Mouse (Mus musculus): ENCODE results near the gene Mapre1. TPM values are rescaled to one million over a fixed set of nuclear protein-coding genes. Genes with fewer than 3 reads are reported as not detected.
A peak's percentile ranks its signal among the peaks of the same experiment; 100 is the strongest.
"Not testable (repeated sequence)": the region's sequence is repeated elsewhere in the genome, so short reads cannot be mapped to it uniquely, and the experiment has no call there.

Gene Mapre1
- 79.0 and 79.2 TPM in 2 replicates for polyA plus RNA-seq (2015; fragmentation: Nextera tagmentation; extraction: Ambion mirVana)

- Histone ChIP-seq H3K4me3 (ENCODE audit: low read depth, low read length) (peak within 1 kb of the TSS; percentile 82), H3K27me3 (ENCODE audit: insufficient read depth, low read length) (no peaks in the 10 kb centered on the region), H3K4me2 (ENCODE audit: low read depth, low read length) (peak within 1 kb of the TSS; percentile 86), H3K27ac (ENCODE audit: low read depth) (peak within 1 kb of the TSS; percentile 92), H3K4me1 (ENCODE audit: insufficient read depth) (peaks cover 38% of the 10 kb centered on the region), H3K9ac (replicated peaks) (peak within 1 kb of the TSS; percentile 88), H3K9me3 (ENCODE audit: low read length) (no peaks in the 10 kb centered on the region), H3K36me3 (replicated peaks; ENCODE audit: insufficient read depth, low read length) (0 out of 2 replicates have a peak, but pooled peaks cover 2% of the 10 kb centered on the region)
- ATAC-seq, result peak; percentile 98
- DNase-seq, result peak; percentile 100
- no peak for TF ChIP-seq CTCF (IDR thresholded peaks at IDR 0.05; ENCODE audit: low read depth)
- TF ChIP-seq EP300 (IDR thresholded peaks at IDR 0.05; ENCODE audit: low read depth), result no peak
- 10% methylated on average over 58 of the region's 58 CpGs for WGBS (ENCODE audit: insufficient replicate concordance)
Observed at GRCm38 (mm10) chr2:153740500-153741436, at the start of gene Mapre1. Gene Mapre1 (plus strand): TSS chr2:153741274.

GRCm38 (mm10) chr2:153693413-153693812, 47.7 kb upstream of the Mapre1 start:
- 65% methylated on average over 7 of the region's 7 CpGs for WGBS (ENCODE audit: insufficient replicate concordance)
- H3K4me1 ChIP-seq (ENCODE audit: insufficient read depth); H3K27me3 ChIP-seq (ENCODE audit: insufficient read depth, low read length); H3K9ac ChIP-seq (replicated peaks); H3K36me3 ChIP-seq (replicated peaks; ENCODE audit: insufficient read depth, low read length); H3K4me2 ChIP-seq (ENCODE audit: low read depth, low read length); H3K9me3 ChIP-seq (ENCODE audit: low read length); H3K4me3 ChIP-seq (ENCODE audit: low read depth, low read length); DNase-seq: not testable (repeated sequence)
- peak; percentile 98 for ATAC-seq
- peak overlapping the region; percentile 52; the same call in 1 of the 2 replicates for H3K27ac ChIP-seq (ENCODE audit: low read depth)

- Histone ChIP-seq H3K9me3 (ENCODE audit: low read length) (no peaks in the 10 kb centered on the region), H3K27ac (ENCODE audit: low read depth) (no peak overlapping the region), H3K27me3 (ENCODE audit: insufficient read depth, low read length) (no peaks in the 10 kb centered on the region), H3K36me3 (replicated peaks; ENCODE audit: insufficient read depth, low read length) (no peaks in the 10 kb centered on the region), H3K4me3 (ENCODE audit: low read depth, low read length) (no peak overlapping the region), H3K9ac (replicated peaks) (no peak overlapping the region), H3K4me1 (ENCODE audit: insufficient read depth) (0 out of 2 replicates have a peak, but pooled peaks cover 3% of the 10 kb centered on the region), H3K4me2 (ENCODE audit: low read depth, low read length) (no peak overlapping the region)
- TF ChIP-seq CTCF (IDR thresholded peaks at IDR 0.05; ENCODE audit: low read depth) (peak; percentile 94), EP300 (IDR thresholded peaks at IDR 0.05; ENCODE audit: low read depth) (no peak)
- ATAC-seq (peak; percentile 30; the same call in 1 of the 2 replicates), DNase-seq (peak; percentile 78)
- WGBS (ENCODE audit: insufficient replicate concordance), result 60% methylated on average over 19 of the region's 19 CpGs
Observed at GRCm38 (mm10) chr2:153694462-153695085, 46.5 kb upstream of the Mapre1 start.

GRCm38 (mm10) chr2:153696352-153696751, 44.7 kb upstream of the Mapre1 start, which contains the start of gene Dnmt3c:
Gene Dnmt3c (plus strand): TSS chr2:153696652.
- Histone ChIP-seq H3K4me2 (ENCODE audit: low read depth, low read length) (no peak within 1 kb of the TSS), H3K36me3 (replicated peaks; ENCODE audit: insufficient read depth, low read length) (no peaks in the 10 kb centered on the region), H3K4me1 (ENCODE audit: insufficient read depth) (0 out of 2 replicates have a peak, but pooled peaks cover 3% of the 10 kb centered on the region), H3K4me3 (ENCODE audit: low read depth, low read length) (no peak within 1 kb of the TSS), H3K27me3 (ENCODE audit: insufficient read depth, low read length) (no peaks in the 10 kb centered on the region), H3K9ac (replicated peaks) (no peak within 1 kb of the TSS), H3K27ac (ENCODE audit: low read depth) (no peak within 1 kb of the TSS), H3K9me3 (ENCODE audit: low read length) (no peaks in the 10 kb centered on the region)
- DNase-seq, result no peak
- ATAC-seq, result no peak
- no peak for TF ChIP-seq CTCF (IDR thresholded peaks at IDR 0.05; ENCODE audit: low read depth)
- TF ChIP-seq EP300 (IDR thresholded peaks at IDR 0.05; ENCODE audit: low read depth), result no peak

GRCm38 (mm10) chr2:153703389-153703788, 37.7 kb upstream of the Mapre1 start:
- TF ChIP-seq CTCF (IDR thresholded peaks at IDR 0.05; ENCODE audit: low read depth), result no peak
- TF ChIP-seq EP300 (IDR thresholded peaks at IDR 0.05; ENCODE audit: low read depth), result no peak
- no peak for ATAC-seq
- Histone ChIP-seq H3K4me1 (ENCODE audit: insufficient read depth) (no peaks in the 10 kb centered on the region), H3K27ac (ENCODE audit: low read depth) (no peak overlapping the region), H3K9ac (replicated peaks) (no peak overlapping the region), H3K27me3 (ENCODE audit: insufficient read depth, low read length) (no peaks in the 10 kb centered on the region), H3K4me3 (ENCODE audit: low read depth, low read length) (no peak overlapping the region), H3K36me3 (replicated peaks; ENCODE audit: insufficient read depth, low read length) (no peaks in the 10 kb centered on the region), H3K4me2 (ENCODE audit: low read depth, low read length) (no peak overlapping the region), H3K9me3 (ENCODE audit: low read length) (no peaks in the 10 kb centered on the region)
- DNase-seq, result no peak
- WGBS (ENCODE audit: insufficient replicate concordance), result 64% methylated on average over 6 of the region's 6 CpGs

GRCm38 (mm10) chr2:153710701-153711330, 30.3 kb upstream of the Mapre1 start:
- WGBS (ENCODE audit: insufficient replicate concordance), result 44% methylated on average over 8 of the region's 8 CpGs
- Histone ChIP-seq H3K9me3 (ENCODE audit: low read length) (no peaks in the 10 kb centered on the region), H3K4me3 (ENCODE audit: low read depth, low read length) (no peak overlapping the region), H3K27ac (ENCODE audit: low read depth) (no peak overlapping the region), H3K9ac (replicated peaks) (no peak overlapping the region), H3K36me3 (replicated peaks; ENCODE audit: insufficient read depth, low read length) (no peaks in the 10 kb centered on the region), H3K4me1 (ENCODE audit: insufficient read depth) (peaks cover 9% of the 10 kb centered on the region), H3K4me2 (ENCODE audit: low read depth, low read length) (no peak overlapping the region), H3K27me3 (ENCODE audit: insufficient read depth, low read length) (no peaks in the 10 kb centered on the region)
- peak; percentile 38; the same call in 1 of the 2 replicates for ATAC-seq
- peak; percentile 85 for TF ChIP-seq CTCF (IDR thresholded peaks at IDR 0.05; ENCODE audit: low read depth)
- TF ChIP-seq EP300 (IDR thresholded peaks at IDR 0.05; ENCODE audit: low read depth), result no peak
- DNase-seq, result peak; percentile 36
